Mouse (Mus musculus) cerebellum, adult (tissue): ENCODE results near the gene Nmb.
"Not testable (repeated sequence)": the region's sequence is repeated elsewhere in the genome, so short reads cannot be mapped to it uniquely, and the experiment has no call there.

Experiments
- ATAC-seq: cut with Nextera tagmentation; 2 replicates; pipeline ENCODE4 v1.9.2; 2017; ENCODE audit warnings: mild to moderate bottlenecking, moderate library complexity, mixed read lengths; ENCODE audit not compliant: insufficient number of reproducible peaks, low FRiP score, low TSS enrichment

Nmb gene

GRCm38 (mm10) chr7:80904921-80905515, at the start of gene Nmb:
TSS of gene Nmb (minus strand) at chr7:80905076.
- no peak for ATAC-seq

GRCm38 (mm10) chr7:80954251-80954650, 49.4 kb upstream of the Nmb start:
- no peak for ATAC-seq

- no peak for ATAC-seq
Measured at GRCm38 (mm10) chr7:80952140-80952539, 47.3 kb upstream of the Nmb start.

GRCm38 (mm10) chr7:80951461-80951860, 46.6 kb upstream of the Nmb start:
- no peak for ATAC-seq

GRCm38 (mm10) chr7:80947445-80948350, 42.8 kb upstream of the Nmb start, which contains the start of gene Sec11a:
TSS of gene Sec11a (minus strand) at chr7:80947780.
- ATAC-seq, result peak; percentile 100

- no peak for ATAC-seq
Measured at GRCm38 (mm10) chr7:80939808-80940207, 34.9 kb upstream of the Nmb start.

GRCm38 (mm10) chr7:80937304-80937666, 32.4 kb upstream of the Nmb start:
- not testable (repeated sequence) for ATAC-seq

- not testable (repeated sequence) for ATAC-seq
Measured at GRCm38 (mm10) chr7:80936617-80937303, 31.9 kb upstream of the Nmb start.

- no peak for ATAC-seq
Measured at GRCm38 (mm10) chr7:80935834-80936233, 31.0 kb upstream of the Nmb start.

GRCm38 (mm10) chr7:80932777-80933176, 27.9 kb upstream of the Nmb start:
- ATAC-seq, result no peak

GRCm38 (mm10) chr7:80931618-80932207, 26.8 kb upstream of the Nmb start:
- ATAC-seq, result no peak

GRCm38 (mm10) chr7:80923165-80923564, 18.3 kb upstream of the Nmb start:
- no peak for ATAC-seq

GRCm38 (mm10) chr7:80919647-80920008, 14.8 kb upstream of the Nmb start:
- no peak for ATAC-seq

GRCm38 (mm10) chr7:80918982-80919646, 14.2 kb upstream of the Nmb start:
- no peak for ATAC-seq

GRCm38 (mm10) chr7:80917916-80918465, 13.1 kb upstream of the Nmb start:
- no peak for ATAC-seq

GRCm38 (mm10) chr7:80912496-80912895, 7.6 kb upstream of the Nmb start:
- ATAC-seq, result no peak

- no peak for ATAC-seq
Measured at GRCm38 (mm10) chr7:80911053-80911452, 6.2 kb upstream of the Nmb start.

GRCm38 (mm10) chr7:80903625-80904422, 1.1 kb downstream of the Nmb start:
- no peak for ATAC-seq
